Mouse (Mus musculus) embryonic fibroblast, embryonic 13.5 days (primary cell): ENCODE data around the gene Sectm1b.

Experiments
- CTCF ChIP-seq: IDR thresholded peaks from 2 replicates; pipeline ENCODE4 v1.5.1; 2011; ENCODE audit warnings: mild to moderate bottlenecking, control low read depth, low read length, moderate library complexity, borderline replicate concordance; ENCODE audit not compliant: insufficient read depth
- POLR2A ChIP-seq: IDR thresholded peaks from 2 replicates; pipeline ENCODE4 v1.6.1; 2011; ENCODE audit warnings: low read depth, mild to moderate bottlenecking, control low read depth, low read length, moderate library complexity

- TF ChIP-seq POLR2A (no peak), CTCF (no peak)
Measured at GRCm38 (mm10) chr11:121063379-121063778, at the start of gene Sectm1b.
